Mouse (Mus musculus) adrenal gland, postnatal 4 days (tissue): ENCODE measurements around the gene Pax4. TPM values are rescaled to one million over a fixed set of nuclear protein-coding genes. Genes with fewer than 3 reads are reported as not detected.

Experiments
- DNase-seq, 2 experiments: peaks; one replicate each; pipeline ENCODE4 v3.0.0; 2021 to 2022; ENCODE audit warnings: low spot score in 2 of 2, mixed read lengths in 2 of 2
- long read RNA-seq, 2 experiments: library from polyadenylated mRNA; stranded (forward); transcript quantifications; one replicate each; pipeline ENCODE4 v2.0.0; 2021
- total RNA-seq, 2 experiments: library from RNA; stranded (reverse); gene quantifications; 2 replicates each; pipeline ENCODE4 v1.2.3; 2021

Pax4 gene
- total RNA-seq, result not detected
- long read RNA-seq, experiment 1, result 0 reads
- long read RNA-seq, experiment 2, result 0 reads

GRCm38 (mm10) chr6:28449253-28449652, at the start of gene Pax4:
Gene Pax4, minus strand, starts transcription at chr6:28449353.
- DNase-seq, result no peak

- DNase-seq, result no peak
Observed at GRCm38 (mm10) chr6:28497837-28498236, 48.7 kb upstream of the Pax4 start.

GRCm38 (mm10) chr6:28491198-28491597, 42.0 kb upstream of the Pax4 start:
- DNase-seq, result no peak

- DNase-seq, result no peak
Observed at GRCm38 (mm10) chr6:28490612-28491011, 41.5 kb upstream of the Pax4 start.

GRCm38 (mm10) chr6:28488204-28488851, 39.2 kb upstream of the Pax4 start:
- no peak for DNase-seq

GRCm38 (mm10) chr6:28486905-28487304, 37.8 kb upstream of the Pax4 start:
- no peak for DNase-seq

- no peak for DNase-seq
Observed at GRCm38 (mm10) chr6:28486471-28486870, 37.3 kb upstream of the Pax4 start.

- DNase-seq, result no peak
Observed at GRCm38 (mm10) chr6:28486008-28486407, 36.9 kb upstream of the Pax4 start.

- DNase-seq, result no peak
Observed at GRCm38 (mm10) chr6:28482711-28483315, 33.7 kb upstream of the Pax4 start.

GRCm38 (mm10) chr6:28480752-28481492, 31.8 kb upstream of the Pax4 start:
- DNase-seq, result no peak

GRCm38 (mm10) chr6:28479865-28480751, 31.0 kb upstream of the Pax4 start:
- peak; percentile 82 to 93 for DNase-seq

GRCm38 (mm10) chr6:28474839-28475238, 25.7 kb upstream of the Pax4 start, which contains the start of gene Snd1:
Gene Snd1, plus strand, starts transcription at chr6:28475139.
- DNase-seq, result no peak

GRCm38 (mm10) chr6:28474211-28474610, 25.1 kb upstream of the Pax4 start:
- DNase-seq, result no peak

- no peak for DNase-seq
Observed at GRCm38 (mm10) chr6:28471284-28472035, 22.3 kb upstream of the Pax4 start.

- no peak for DNase-seq
Observed at GRCm38 (mm10) chr6:28470621-28471020, 21.5 kb upstream of the Pax4 start.

- no peak for DNase-seq
Observed at GRCm38 (mm10) chr6:28470017-28470602, 21.0 kb upstream of the Pax4 start.

GRCm38 (mm10) chr6:28464630-28465029, 15.5 kb upstream of the Pax4 start:
- no peak for DNase-seq

- DNase-seq, result peak; percentile 18 to 41
Observed at GRCm38 (mm10) chr6:28460534-28460933, 11.4 kb upstream of the Pax4 start.

- DNase-seq, result no peak
Observed at GRCm38 (mm10) chr6:28459221-28459668, 10.1 kb upstream of the Pax4 start.

- no peak for DNase-seq
Observed at GRCm38 (mm10) chr6:28450977-28451376, 1.8 kb upstream of the Pax4 start.
